Mouse (Mus musculus) hindbrain, embryonic 13.5 days (tissue): ENCODE measurements at regions not wholly inside any gene's neighbourhood (a gene's known extent, or its start where the extent isn't known, plus 50 kb on each side); places are given as distances from the start of the nearest gene placed in this dataset.

Experiments
- ATAC-seq: fragments of 200-750 bp; cut with Nextera tagmentation; 2 replicates; pipeline ENCODE4 v1.8.0; 2017; ENCODE audit warnings: moderate TSS enrichment; ENCODE audit not compliant: low FRiP score
- H3K27ac ChIP-seq: fragments of 300-500 bp; sonication (generic); 2 replicates; pipeline ENCODE4 v1.5.1; 2015; ENCODE audit warnings: inconsistent platforms, mild to moderate bottlenecking, moderate library complexity
- H3K27me3 ChIP-seq: fragments of 300-500 bp; sonication (generic); 2 replicates; pipeline ENCODE4 v1.6.1; 2015; ENCODE audit warnings: mild to moderate bottlenecking, inconsistent platforms
- H3K36me3 ChIP-seq: fragments of 300-500 bp; sonication (generic); 2 replicates; pipeline ENCODE4 v1.6.1; 2015; ENCODE audit warnings: mild to moderate bottlenecking, inconsistent platforms
- H3K4me1 ChIP-seq: fragments of 300-500 bp; sonication (generic); replicated peaks from 2 replicates; pipeline ENCODE4 v1.6.1; 2015; ENCODE audit warnings: inconsistent platforms
- H3K4me2 ChIP-seq: fragments of 300-500 bp; sonication (generic); 2 replicates; pipeline ENCODE4 v1.6.1; 2015; ENCODE audit warnings: inconsistent platforms, mild to moderate bottlenecking, moderate library complexity
- H3K4me3 ChIP-seq: fragments of 300-500 bp; sonication (generic); 2 replicates; pipeline ENCODE4 v1.5.1; 2015; ENCODE audit warnings: mild to moderate bottlenecking, inconsistent platforms
- H3K9ac ChIP-seq: fragments of 300-500 bp; sonication (generic); 2 replicates; pipeline ENCODE4 v1.6.1; 2015; ENCODE audit warnings: mild to moderate bottlenecking, inconsistent platforms
- H3K9me3 ChIP-seq: fragments of 300-500 bp; sonication (generic); 2 replicates; pipeline ENCODE4 v1.6.1; 2016; ENCODE audit warnings: inconsistent platforms
- WGBS: fragments of 180-500 bp; shearing (Covaris S2); methylation state at CpG from one replicate; pipeline ENCODE4 v1.1.7; 2015; 5-methylcytosine and 5-hydroxymethylcytosine counted together

GRCm38 (mm10) chr15:21836110-21836509 is 712.7 kb upstream of the Cdh18 start:
- Histone ChIP-seq H3K4me2 (no peak overlapping the region), H3K36me3 (no peaks in the 10 kb centered on the region), H3K4me1 (no peaks in the 10 kb centered on the region), H3K27ac (no peak overlapping the region), H3K9ac (no peak overlapping the region), H3K4me3 (no peak overlapping the region), H3K9me3 (no peaks in the 10 kb centered on the region), H3K27me3 (no peaks in the 10 kb centered on the region)
- ATAC-seq: no peak
- WGBS: 87% methylated on average over 5 of the region's 5 CpGs

- WGBS: 89% methylated on average over 7 of the region's 7 CpGs
- Histone ChIP-seq H3K9ac (no peak overlapping the region), H3K4me1 (no peaks in the 10 kb centered on the region), H3K36me3 (no peaks in the 10 kb centered on the region), H3K27ac (no peak overlapping the region), H3K9me3 (peaks cover 16% of the 10 kb centered on the region; the same call in 1 of the 2 replicates), H3K4me2 (no peak overlapping the region), H3K27me3 (no peaks in the 10 kb centered on the region), H3K4me3 (no peak overlapping the region)
- no peak for ATAC-seq
Observed at GRCm38 (mm10) chr15:21858540-21858939, 690.3 kb upstream of the Cdh18 start.

GRCm38 (mm10) chr15:21885181-21885580 is 663.6 kb upstream of the Cdh18 start:
- Histone ChIP-seq H3K4me2 (no peak overlapping the region), H3K9ac (no peak overlapping the region), H3K4me1 (no peaks in the 10 kb centered on the region), H3K9me3 (no peaks in the 10 kb centered on the region), H3K4me3 (no peak overlapping the region), H3K27ac (no peak overlapping the region), H3K27me3 (no peaks in the 10 kb centered on the region), H3K36me3 (no peaks in the 10 kb centered on the region)
- ATAC-seq: 0 out of 2 replicates have a peak, but pooled peaks have one; percentile 43
- WGBS: 32% methylated on average over 2 of the region's 2 CpGs
